In the genomic region with DNA sequence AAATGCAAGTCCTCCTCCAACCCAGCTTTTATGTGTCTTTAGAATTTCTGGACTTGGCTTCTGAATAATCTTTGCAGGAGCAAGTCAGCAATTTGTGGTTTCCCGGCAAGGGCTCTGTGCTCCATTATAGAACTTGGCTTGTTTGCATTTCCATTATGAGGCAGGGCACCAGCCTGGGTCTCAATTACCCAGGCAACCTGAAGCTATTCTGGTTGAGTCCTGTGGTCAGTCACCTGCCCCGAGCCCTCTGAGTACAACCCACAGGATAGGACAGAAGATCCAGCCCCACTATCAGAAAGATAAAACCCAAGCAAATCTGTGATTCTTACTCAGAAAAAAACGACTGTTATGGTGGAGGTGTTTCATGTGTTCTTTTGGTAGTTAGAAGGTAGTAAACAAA, we compare ENCODE assay signal across 18 mouse cellular contexts. TPM values are rescaled to one million over a fixed set of nuclear protein-coding genes. Genes with fewer than 3 reads are reported as not detected.
"Had no signal": no experiment of that assay in that cellular context is flagged by ENCODE, and none has a peak within 500 bp of the region (broad histone marks: within the 10 kb centered on the region; RNA-seq: fewer than 3 reads in every experiment).

No protein-coding gene starts in this region.

- H3K9ac ChIP-seq: hindbrain, embryonic 12.5 days; hindbrain, embryonic 14.5 days; intestine, embryonic 15.5 days; limb, embryonic 12.5 days; liver, embryonic 12.5 days; liver, embryonic 14.5 days had no signal

- H3K36me3 ChIP-seq: hindbrain, embryonic 10.5 days; hindbrain, embryonic 12.5 days; intestine, embryonic 15.5 days; limb, embryonic 10.5 days; limb, embryonic 12.5 days; liver, embryonic 12.5 days had no signal

- H3K4me1 ChIP-seq: hindbrain, embryonic 10.5 days; hindbrain, embryonic 12.5 days; intestine, embryonic 15.5 days; limb, embryonic 10.5 days; limb, embryonic 12.5 days had no signal

- H3K4me3 ChIP-seq: gastrocnemius, adult 2 months; heart, adult 2 months; hindbrain, embryonic 10.5 days; hindbrain, embryonic 12.5 days; intestine, embryonic 15.5 days; layer of hippocampus, adult 2 months; left cerebral cortex, adult 2 months; limb, embryonic 10.5 days; limb, embryonic 12.5 days; liver, embryonic 12.5 days had no signal

- DNase-seq: gastrocnemius, adult 2 months; gastrocnemius, postnatal 10 days; gastrocnemius, postnatal 25 days; kidney, adult 18-20 months had no signal

- ATAC-seq: hindbrain, embryonic 16.5 days; inflammation-experienced regulatory T-cells, adult 6 months; intestine, embryonic 15.5 days; intestine, postnatal 0 days had no signal

- H3K27ac ChIP-seq: gastrocnemius, adult 2 months; heart, adult 2 months; hindbrain, embryonic 10.5 days; hindbrain, embryonic 12.5 days; hindbrain, embryonic 14.5 days; intestine, embryonic 15.5 days; layer of hippocampus, adult 2 months; left cerebral cortex, adult 2 months; limb, embryonic 10.5 days; limb, embryonic 12.5 days; liver, embryonic 12.5 days; liver, embryonic 14.5 days had no signal

- H3K9me3 ChIP-seq: hindbrain, embryonic 10.5 days; hindbrain, embryonic 12.5 days; intestine, embryonic 15.5 days; limb, embryonic 10.5 days; limb, embryonic 12.5 days had no signal

- H3K27me3 ChIP-seq: hindbrain, embryonic 12.5 days; intestine, embryonic 15.5 days; limb, embryonic 12.5 days had no signal

- H3K4me2 ChIP-seq: hindbrain, embryonic 12.5 days; hindbrain, embryonic 14.5 days; intestine, embryonic 15.5 days; limb, embryonic 12.5 days; liver, embryonic 12.5 days had no signal

RNA-seq across cellular contexts. Expression of a gene that starts 56.6 kb away (rescaled TPM):
- polyA plus RNA-seq: liver, embryonic 12.5 days had no signal
